Comparison of ENCODE assay signal across 15 mouse cellular contexts in genomic region chr7:27133156-27133555, GRCm38 (mm10). TPM values are rescaled to one million over a fixed set of nuclear protein-coding genes. Genes with fewer than 3 reads are reported as not detected.
DNase-seq lines count a peak whose midpoint lies in the region; ATAC-seq lines count a peak whose summit lies in the region.
"Had no signal": no experiment of that assay in that cellular context is flagged by ENCODE, and none has a peak within 500 bp of the region (broad histone marks: within the 10 kb centered on the region; RNA-seq: fewer than 3 reads in every experiment).

No protein-coding gene starts in this region.

- no peaks in the 10 kb centered on the region for H3K27me3 ChIP-seq in intestine, embryonic 14.5 days (replicated peaks; ENCODE audit: control insufficient read depth, insufficient read depth, low read length)

- intact Hi-C loops in heart, postnatal 10 days (cut with DNase I) = loop anchor here (2.0 kb wide), 1 partner anchor 144 kb away; no protein-coding TSS in a partner anchor
- intact Hi-C loops in heart, postnatal 25 days (cut with DNase I) = no loop called here

- peak; percentile 14 to 26 for DNase-seq in heart, postnatal 10 days
- DNase-seq in heart, postnatal 25 days (ENCODE audit: low spot score) = no peak
- DNase-seq in MN1 (ENCODE audit: low spot score) (peak; percentile 27), liver (peak; percentile 64)
- no peak for DNase-seq in intestine, embryonic 14.5 days (ENCODE audit: low spot score)
- DNase-seq in spleen, postnatal 14 days (ENCODE audit: low spot score in 2 of 2) = no peak
- no peak for DNase-seq in right cerebral cortex, postnatal 4 days

- H3K4me1 ChIP-seq in intestine, embryonic 14.5 days (replicated peaks; ENCODE audit: control insufficient read depth, insufficient read depth, low read length) = peaks cover 6% of the 10 kb centered on the region; the same call in 1 of the 2 replicates

- ATAC-seq in intestine, embryonic 14.5 days (replicated peaks; ENCODE audit: low FRiP score, low TSS enrichment, low read depth) = peak; percentile 45; the same call in 1 of the 2 replicates
- ATAC-seq: activated CD4-positive, CD25-positive, alpha-beta regulatory T cell, adult 4 months; midbrain, embryonic 16.5 days had no signal

- H3K4me3 ChIP-seq in intestine, embryonic 14.5 days (ENCODE audit: low read depth, low read length) = no peak overlapping the region
- H3K4me3 ChIP-seq: heart, embryonic 10.5 days had no signal

- H3K27ac ChIP-seq in intestine, embryonic 14.5 days (ENCODE audit: low read depth) = no peak overlapping the region
- H3K27ac ChIP-seq: heart, embryonic 10.5 days; kidney, postnatal 0 days had no signal

- H3K36me3 ChIP-seq in intestine, embryonic 14.5 days (ENCODE audit: control insufficient read depth, insufficient read depth, low read length) = no peaks in the 10 kb centered on the region
- H3K36me3 ChIP-seq: heart, embryonic 10.5 days had no signal

- WGBS in intestine, embryonic 14.5 days = 46% methylated on average over 12 of the region's 12 CpGs

- H3K4me2 ChIP-seq in intestine, embryonic 14.5 days (ENCODE audit: low read length) = no peak overlapping the region

- no peak overlapping the region for H3K9ac ChIP-seq in intestine, embryonic 14.5 days (ENCODE audit: low read length)
- H3K9ac ChIP-seq: forebrain, postnatal 0 days had no signal

- no peaks in the 10 kb centered on the region for H3K9me3 ChIP-seq in intestine, embryonic 14.5 days (ENCODE audit: control insufficient read depth, low read length)

RNA-seq across cellular contexts. Expression of gene Cyp2f2, which starts 13.4 kb away (rescaled TPM):
- total RNA-seq in heart, postnatal 10 days (2021) = 1 to 10 TPM in 1 of 2 experiments, not detected in 1; 2.5 TPM
- total RNA-seq in heart, postnatal 25 days (2021) = under 1 TPM; 0.34 to 0.45 TPM
- not detected in 2 replicates for polyA plus RNA-seq in intestine, embryonic 14.5 days (2014; fragmentation: Nextera tagmentation; extraction: Ambion mirVana)
- total RNA-seq: forebrain, postnatal 0 days; left cerebral cortex, postnatal 36 days; neutrophil, adult 5-6 weeks had no signal
- polyA plus RNA-seq: activated CD4-positive, CD25-positive, alpha-beta regulatory T cell, adult 4 months; embryonic facial prominence, embryonic 11.5 days; heart, embryonic 10.5 days; midbrain, embryonic 16.5 days had no signal

RNA-seq across cellular contexts. Expression of gene Cyp2t4, which starts 20.4 kb away (rescaled TPM):
- not detected for total RNA-seq in heart, postnatal 10 days (2021)
- total RNA-seq in heart, postnatal 25 days (2021) = not detected
- 0.12 TPM in 2 replicates for polyA plus RNA-seq in intestine, embryonic 14.5 days (2014; fragmentation: Nextera tagmentation; extraction: Ambion mirVana)
- total RNA-seq: forebrain, postnatal 0 days; left cerebral cortex, postnatal 36 days; neutrophil, adult 5-6 weeks had no signal
- polyA plus RNA-seq: embryonic facial prominence, embryonic 11.5 days; kidney, postnatal 0 days had no signal

RNA-seq across cellular contexts. Expression of gene Egln2, which starts 33.4 kb away (rescaled TPM):
- 10 to 100 TPM; 57.9 to 59.4 TPM for total RNA-seq in heart, postnatal 10 days (2021)
- total RNA-seq in heart, postnatal 25 days (2021) = 10 to 100 TPM; 60.6 to 61.7 TPM
- 39.3 and 43.1 TPM in 2 replicates for polyA plus RNA-seq in intestine, embryonic 14.5 days (2014; fragmentation: Nextera tagmentation; extraction: Ambion mirVana)

RNA-seq across cellular contexts. Expression of gene Rab4b, which starts 45.5 kb away (rescaled TPM):
- total RNA-seq in heart, postnatal 10 days (2021) = 10 to 100 TPM; 21.9 to 22.8 TPM
- total RNA-seq in heart, postnatal 25 days (2021) = 10 to 100 TPM; 12.0 to 13.7 TPM
- 59.8 and 60.8 TPM in 2 replicates for polyA plus RNA-seq in intestine, embryonic 14.5 days (2014; fragmentation: Nextera tagmentation; extraction: Ambion mirVana)

RNA-seq across cellular contexts. Expression of gene Gm21983, which starts 47.7 kb away (rescaled TPM):
- under 1 TPM in 1 of 2 experiments, not detected in 1; 0.31 TPM for total RNA-seq in heart, postnatal 10 days (2021)
- not detected for total RNA-seq in heart, postnatal 25 days (2021)
- 0.52 TPM in 1 of 2 replicates, not detected in the other for polyA plus RNA-seq in intestine, embryonic 14.5 days (2014; fragmentation: Nextera tagmentation; extraction: Ambion mirVana)
- total RNA-seq: forebrain, postnatal 0 days; left cerebral cortex, postnatal 36 days; neutrophil, adult 5-6 weeks had no signal
- polyA plus RNA-seq: embryonic facial prominence, embryonic 11.5 days; forebrain, postnatal 0 days; heart, embryonic 10.5 days had no signal

Comparison
In these comparisons a context has a peak if more than half of its experiments do, and no peak if none do; other contexts are left out.
1. DNase-seq: peak in heart, postnatal 10 days (2 of 2), MN1 (single experiment) and liver (single experiment); none in heart, postnatal 25 days (single experiment), intestine, embryonic 14.5 days (single experiment), spleen, postnatal 14 days (0 of 2) and right cerebral cortex, postnatal 4 days (single experiment).